Mouse (Mus musculus) liver, postnatal 0 days (tissue): ENCODE results near the gene Gm13090.

Source experiments
- CTCF ChIP-seq: sonication (generic); IDR thresholded peaks from 2 replicates; pipeline ENCODE4 v1.5.1; 2016; ENCODE audit warnings: antibody characterized with exemption, low read depth
- EP300 ChIP-seq: IDR thresholded peaks from 2 replicates; pipeline ENCODE4 v1.6.1; 2016; ENCODE audit warnings: antibody characterized with exemption, low read depth, mild to moderate bottlenecking

DNA sequence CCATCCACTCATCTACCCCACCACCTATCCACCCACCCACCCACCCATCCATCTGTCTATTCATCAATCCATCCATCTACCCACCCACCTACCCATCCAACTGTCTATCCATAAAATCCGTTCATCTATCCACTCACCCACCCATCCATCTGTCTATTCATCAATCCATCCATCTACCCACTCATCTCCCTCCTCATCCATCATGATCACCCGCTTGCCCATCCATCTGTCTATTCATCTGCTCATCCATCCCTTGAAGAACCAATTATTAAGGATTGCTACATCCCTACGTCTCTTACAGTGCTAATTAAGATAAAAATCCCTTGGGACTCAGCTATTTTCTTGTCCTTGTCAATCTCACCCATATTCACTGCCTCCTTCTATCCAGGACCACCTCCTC is 29.5 kb downstream of the Gm13090 start:
- TF ChIP-seq CTCF (no peak), EP300 (no peak)
